Mouse (Mus musculus): ENCODE results near the gene Rdh19. TPM values are rescaled to one million over a fixed set of nuclear protein-coding genes. Genes with fewer than 3 reads are reported as not detected.
"Not testable (repeated sequence)": the region's sequence is repeated elsewhere in the genome, so short reads cannot be mapped to it uniquely, and the experiment has no call there.

The Rdh19 gene
- polyA plus RNA-seq, 2 experiments: not detected

DNA sequence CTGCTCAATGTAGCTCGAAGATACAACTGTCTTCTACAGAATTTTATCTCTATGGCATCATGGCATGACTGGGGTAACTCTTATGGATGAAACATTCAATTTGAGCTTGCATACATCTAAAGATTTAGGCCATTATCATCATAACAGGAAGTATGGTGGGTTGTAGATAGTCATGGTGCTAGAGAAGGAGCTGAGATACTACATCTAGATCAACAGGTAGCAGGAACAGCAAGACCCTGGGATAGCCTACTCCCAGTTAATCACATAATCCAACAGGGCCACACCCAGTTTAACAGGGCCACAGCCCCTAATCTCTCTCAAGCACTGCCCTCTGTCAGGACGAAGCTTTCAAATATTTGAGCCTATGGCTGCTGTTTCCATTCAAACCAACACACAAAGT is 9.0 kb upstream of the Rdh19 start:
- H3K9ac ChIP-seq (ENCODE audit: low read depth, low read length, severe bottlenecking): no peak overlapping the region
- no peak overlapping the region for H3K4me3 ChIP-seq (replicated peaks; ENCODE audit: low read length)
- H3K36me3 ChIP-seq (ENCODE audit: control insufficient read depth, insufficient read depth, low read length): no peaks in the 10 kb centered on the region
- H3K27ac ChIP-seq (replicated peaks; ENCODE audit: low read depth, low read length): no peak overlapping the region
- no peaks in the 10 kb centered on the region for H3K27me3 ChIP-seq (ENCODE audit: control insufficient read depth, insufficient read depth, low read length)
- ATAC-seq (ENCODE audit: low FRiP score, low read depth) (no peak), DNase-seq (ENCODE audit: low spot score) (no peak)
- no peak for TF ChIP-seq POLR2A (IDR thresholded peaks at IDR 0.05; ENCODE audit: borderline replicate concordance, extremely low read depth, insufficient read depth, insufficient read length)
- no peaks in the 10 kb centered on the region for H3K9me3 ChIP-seq (ENCODE audit: control insufficient read depth, low read length)
- H3K4me2 ChIP-seq (replicated peaks; ENCODE audit: low read depth, low read length, severe bottlenecking): no peak overlapping the region
- 66% methylated on average over 2 of the region's 2 CpGs for WGBS
- H3K4me1 ChIP-seq (ENCODE audit: control insufficient read depth, insufficient read depth, low read length): no peaks in the 10 kb centered on the region

- not testable (repeated sequence) for ATAC-seq (ENCODE audit: low FRiP score, low read depth); H3K9ac ChIP-seq (ENCODE audit: low read depth, low read length, severe bottlenecking); H3K9me3 ChIP-seq (ENCODE audit: control insufficient read depth, low read length); H3K36me3 ChIP-seq (ENCODE audit: control insufficient read depth, insufficient read depth, low read length); H3K27ac ChIP-seq (replicated peaks; ENCODE audit: low read depth, low read length); H3K4me2 ChIP-seq (replicated peaks; ENCODE audit: low read depth, low read length, severe bottlenecking); H3K4me3 ChIP-seq (replicated peaks; ENCODE audit: low read length); H3K27me3 ChIP-seq (ENCODE audit: control insufficient read depth, insufficient read depth, low read length); H3K4me1 ChIP-seq (ENCODE audit: control insufficient read depth, insufficient read depth, low read length); DNase-seq (ENCODE audit: low spot score)
- 84% methylated on average over 5 of the region's 5 CpGs for WGBS
Measured at GRCm38 (mm10) chr10:127845945-127846344, 3.8 kb upstream of the Rdh19 start.

DNA sequence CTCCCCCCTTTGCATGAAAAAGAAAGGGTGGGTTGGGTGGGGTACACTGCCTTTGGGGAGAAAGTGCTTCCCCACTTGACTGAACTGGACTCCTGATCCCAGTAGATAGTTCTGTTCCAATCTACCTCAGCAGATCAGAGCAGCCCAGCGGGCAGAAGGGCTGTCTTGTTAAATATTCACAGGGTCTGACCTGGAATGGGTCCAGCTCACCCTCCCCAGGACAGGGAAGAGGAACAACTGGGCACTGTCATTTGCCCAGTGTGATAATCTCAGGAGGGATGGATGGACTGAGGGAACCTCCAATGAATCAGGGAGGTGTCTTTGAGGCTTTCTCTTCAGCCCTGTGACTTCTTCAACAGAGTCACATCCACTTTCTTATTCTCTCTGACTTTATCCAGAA is 1.6 kb upstream of the Rdh19 start:
- no peaks in the 10 kb centered on the region for H3K27me3 ChIP-seq (ENCODE audit: control insufficient read depth, insufficient read depth, low read length)
- DNase-seq (ENCODE audit: low spot score): no peak
- no peak for ATAC-seq (ENCODE audit: low FRiP score, low read depth)
- no peak overlapping the region for H3K4me2 ChIP-seq (replicated peaks; ENCODE audit: low read depth, low read length, severe bottlenecking)
- no peak overlapping the region for H3K27ac ChIP-seq (replicated peaks; ENCODE audit: low read depth, low read length)
- H3K36me3 ChIP-seq (ENCODE audit: control insufficient read depth, insufficient read depth, low read length): no peaks in the 10 kb centered on the region
- no peak overlapping the region for H3K4me3 ChIP-seq (replicated peaks; ENCODE audit: low read length)
- TF ChIP-seq POLR2A (IDR thresholded peaks at IDR 0.05; ENCODE audit: borderline replicate concordance, extremely low read depth, insufficient read depth, insufficient read length): no peak
- H3K9me3 ChIP-seq (ENCODE audit: control insufficient read depth, low read length): no peaks in the 10 kb centered on the region
- no peak overlapping the region for H3K9ac ChIP-seq (ENCODE audit: low read depth, low read length, severe bottlenecking)
- no peaks in the 10 kb centered on the region for H3K4me1 ChIP-seq (ENCODE audit: control insufficient read depth, insufficient read depth, low read length)
- 78% methylated on average over 1 of the region's 1 CpGs for WGBS

- no peaks in the 10 kb centered on the region for H3K9me3 ChIP-seq (ENCODE audit: control insufficient read depth, low read length)
- no peak for DNase-seq (ENCODE audit: low spot score)
- no peak for ATAC-seq (ENCODE audit: low FRiP score, low read depth)
- H3K36me3 ChIP-seq (ENCODE audit: control insufficient read depth, insufficient read depth, low read length): no peaks in the 10 kb centered on the region
- no peaks in the 10 kb centered on the region for H3K4me1 ChIP-seq (ENCODE audit: control insufficient read depth, insufficient read depth, low read length)
- H3K27me3 ChIP-seq (ENCODE audit: control insufficient read depth, insufficient read depth, low read length): no peaks in the 10 kb centered on the region
- no peak overlapping the region for H3K4me3 ChIP-seq (replicated peaks; ENCODE audit: low read length)
- no peak for TF ChIP-seq POLR2A (IDR thresholded peaks at IDR 0.05; ENCODE audit: borderline replicate concordance, extremely low read depth, insufficient read depth, insufficient read length)
- H3K9ac ChIP-seq (ENCODE audit: low read depth, low read length, severe bottlenecking): no peak overlapping the region
- no peak overlapping the region for H3K4me2 ChIP-seq (replicated peaks; ENCODE audit: low read depth, low read length, severe bottlenecking)
- no peak overlapping the region for H3K27ac ChIP-seq (replicated peaks; ENCODE audit: low read depth, low read length)
Measured at GRCm38 (mm10) chr10:127856376-127856775, 6.6 kb downstream of the Rdh19 start.

- no peak for DNase-seq (ENCODE audit: low spot score)
- H3K9ac ChIP-seq (ENCODE audit: low read depth, low read length, severe bottlenecking): no peak overlapping the region
- ATAC-seq (ENCODE audit: low FRiP score, low read depth): no peak
- H3K36me3 ChIP-seq (ENCODE audit: control insufficient read depth, insufficient read depth, low read length): no peaks in the 10 kb centered on the region
- no peak overlapping the region for H3K4me3 ChIP-seq (replicated peaks; ENCODE audit: low read length)
- H3K27me3 ChIP-seq (ENCODE audit: control insufficient read depth, insufficient read depth, low read length): no peaks in the 10 kb centered on the region
- TF ChIP-seq POLR2A (IDR thresholded peaks at IDR 0.05; ENCODE audit: borderline replicate concordance, extremely low read depth, insufficient read depth, insufficient read length): no peak
- no peaks in the 10 kb centered on the region for H3K4me1 ChIP-seq (ENCODE audit: control insufficient read depth, insufficient read depth, low read length)
- no peaks in the 10 kb centered on the region for H3K9me3 ChIP-seq (ENCODE audit: control insufficient read depth, low read length)
- H3K27ac ChIP-seq (replicated peaks; ENCODE audit: low read depth, low read length): no peak overlapping the region
- no peak overlapping the region for H3K4me2 ChIP-seq (replicated peaks; ENCODE audit: low read depth, low read length, severe bottlenecking)
Measured at GRCm38 (mm10) chr10:127864931-127865330, 15.2 kb downstream of the Rdh19 start.

- no peak for ATAC-seq (ENCODE audit: low FRiP score, low read depth)
- no peaks in the 10 kb centered on the region for H3K27me3 ChIP-seq (ENCODE audit: control insufficient read depth, insufficient read depth, low read length)
- no peak within 1 kb of the TSS for H3K4me2 ChIP-seq (replicated peaks; ENCODE audit: low read depth, low read length, severe bottlenecking)
- no peak within 1 kb of the TSS for H3K27ac ChIP-seq (replicated peaks; ENCODE audit: low read depth, low read length)
- no peak for TF ChIP-seq POLR2A (IDR thresholded peaks at IDR 0.05; ENCODE audit: borderline replicate concordance, extremely low read depth, insufficient read depth, insufficient read length)
- no peaks in the 10 kb centered on the region for H3K36me3 ChIP-seq (ENCODE audit: control insufficient read depth, insufficient read depth, low read length)
- no peak within 1 kb of the TSS for H3K9ac ChIP-seq (ENCODE audit: low read depth, low read length, severe bottlenecking)
- no peaks in the 10 kb centered on the region for H3K9me3 ChIP-seq (ENCODE audit: control insufficient read depth, low read length)
- H3K4me1 ChIP-seq (ENCODE audit: control insufficient read depth, insufficient read depth, low read length): no peaks in the 10 kb centered on the region
- no peak for DNase-seq (ENCODE audit: low spot score)
- 79% methylated on average over 3 of the region's 3 CpGs for WGBS
- no peak within 1 kb of the TSS for H3K4me3 ChIP-seq (replicated peaks; ENCODE audit: low read length)
Measured at GRCm38 (mm10) chr10:127866232-127866631, 16.5 kb downstream of the Rdh19 start, which contains the start of gene Rdh16f2. TSS of gene Rdh16f2 (plus strand) at chr10:127866474.
